Mouse (Mus musculus) E14TG2a.4 (cell line): ENCODE data around the gene Dusp9.

Experiments used
- CTCF ChIP-seq: conservative IDR thresholded peaks from 2 replicates; pipeline ENCODE4 v1.5.1; 2014; ENCODE audit warnings: low read length
- NANOG ChIP-seq: IDR thresholded peaks from 2 replicates; pipeline ENCODE4 v1.6.1; 2014; ENCODE audit warnings: borderline replicate concordance, low read length, mixed read lengths
- POU5F1 ChIP-seq: IDR thresholded peaks from 2 replicates; pipeline ENCODE4 v1.6.1; 2014; ENCODE audit warnings: low read length, borderline replicate concordance

DNA sequence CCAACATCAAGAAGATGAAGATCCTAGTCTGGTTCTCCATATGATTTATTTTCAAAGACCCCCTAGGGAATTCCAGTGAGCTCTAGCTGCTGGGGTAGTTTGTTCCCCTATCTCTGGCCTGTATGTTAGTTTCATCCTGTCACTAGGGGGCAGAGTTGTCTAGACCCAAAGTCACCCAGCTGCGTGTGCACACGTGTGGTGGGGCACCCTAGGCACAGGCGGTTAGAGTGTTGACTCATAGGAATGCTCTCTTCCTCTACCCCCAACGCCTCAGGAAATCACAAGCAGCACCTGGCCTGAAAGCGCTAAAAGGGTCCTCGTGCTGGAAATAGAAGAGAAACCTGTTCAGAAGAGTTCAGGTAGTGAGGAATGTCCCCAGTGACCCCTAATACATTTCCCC is 46.0 kb upstream of the Dusp9 start:
- TF ChIP-seq CTCF (peak; percentile 22), POU5F1 (no peak), NANOG (no peak)
